Comparison of ENCODE assay signal across 8 mouse cellular contexts in the genomic region with DNA sequence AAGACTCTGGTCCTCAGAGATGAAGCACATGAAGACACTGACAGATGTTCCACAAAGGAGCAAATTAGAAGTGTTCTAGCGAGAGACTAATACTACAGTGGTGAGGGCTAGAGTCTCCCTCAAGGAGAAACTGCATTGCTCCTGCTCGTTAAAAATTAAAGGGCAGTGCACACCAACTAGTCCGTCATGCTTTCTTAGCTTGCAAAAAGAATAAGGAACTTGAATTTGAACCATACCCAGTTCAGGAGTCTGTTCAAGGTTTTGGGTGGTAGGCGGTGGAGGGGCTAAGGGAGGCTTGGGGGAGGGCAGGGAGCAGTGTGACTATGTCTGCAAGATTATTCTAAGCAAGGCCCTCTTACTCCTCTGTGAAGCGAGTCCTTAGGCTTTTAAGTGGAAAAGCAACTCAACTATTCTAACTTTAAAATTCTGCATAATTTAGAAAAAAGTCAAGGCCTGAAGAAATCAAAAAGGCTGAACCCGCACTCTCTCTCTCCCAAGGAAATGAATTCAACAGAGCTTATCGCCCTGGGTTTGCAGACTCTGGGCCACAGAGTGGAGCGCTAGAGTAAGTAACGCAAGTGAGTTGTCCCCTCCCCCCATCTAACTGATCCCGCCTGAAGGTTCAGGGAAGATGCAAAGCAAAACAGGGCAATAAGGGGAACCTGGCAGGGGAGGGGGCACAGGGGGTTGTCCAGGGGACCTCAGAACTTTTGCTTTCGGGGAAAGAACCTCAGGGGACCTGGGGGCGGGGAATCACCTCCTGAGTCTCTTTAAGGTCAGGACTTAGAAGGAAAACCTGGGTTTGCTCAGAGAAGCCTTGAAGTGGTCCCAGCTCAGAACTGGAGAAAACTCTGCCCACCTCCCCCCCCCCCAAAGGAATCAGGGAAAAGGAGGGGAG. TPM values are rescaled to one million over a fixed set of nuclear protein-coding genes. Genes with fewer than 3 reads are reported as not detected.
DNase-seq lines count a peak whose midpoint lies in the region; ATAC-seq and TF ChIP-seq lines count a peak whose summit lies in the region.

No protein-coding gene starts in this region.

- intact Hi-C loops in heart, postnatal 10 days (cut with DNase I): loop anchor here (5.0 to 10.0 kb wide), 2 partner anchors 86 to 433 kb away; no protein-coding TSS in a partner anchor

- H3K36me3 ChIP-seq in embryonic facial prominence, embryonic 14.5 days (ENCODE audit: control insufficient read depth, insufficient read depth, low read length): no peaks in the 10 kb centered on the region
- H3K36me3 ChIP-seq in limb, embryonic 14.5 days (ENCODE audit: control insufficient read depth, insufficient read depth, low read length): no peaks in the 10 kb centered on the region
- no peaks in the 10 kb centered on the region for H3K36me3 ChIP-seq in midbrain, embryonic 16.5 days (ENCODE audit: control insufficient read depth, insufficient read depth, low read length)

- WGBS in embryonic facial prominence, embryonic 14.5 days: 22% methylated on average over 12 of the region's 12 CpGs
- 13% methylated on average over 12 of the region's 12 CpGs for WGBS in limb, embryonic 14.5 days
- 17% methylated on average over 12 of the region's 12 CpGs for WGBS in midbrain, embryonic 16.5 days

- peak; percentile 11 to 43 for DNase-seq in adrenal gland, adult (ENCODE audit: inconsistent age in 2 of 2, low spot score in 1 of 2)
- DNase-seq in adrenal gland, adult 8-10 months: no peak
- peak; percentile 75 for DNase-seq in ES-CJ7 (ENCODE audit: low read depth, low spot score)
- peak; percentile 88 for DNase-seq in embryonic facial prominence, embryonic 14.5 days (ENCODE audit: low spot score)
- DNase-seq in heart, postnatal 10 days: peak; percentile 66 to 72
- DNase-seq in limb, embryonic 14.5 days (ENCODE audit: low spot score): peak; percentile 84
- DNase-seq in thymus, postnatal 25 days: peak; percentile 81

- H3K4me1 ChIP-seq in embryonic facial prominence, embryonic 14.5 days (ENCODE audit: control insufficient read depth, insufficient read depth, low read length): peaks cover 16% of the 10 kb centered on the region; the same call in 1 of the 2 replicates
- peaks cover 17% of the 10 kb centered on the region for H3K4me1 ChIP-seq in limb, embryonic 14.5 days (ENCODE audit: control insufficient read depth, insufficient read depth, low read length)
- H3K4me1 ChIP-seq in midbrain, embryonic 16.5 days (ENCODE audit: control insufficient read depth, insufficient read depth, low read length): peaks cover 27% of the 10 kb centered on the region

- H3K9ac ChIP-seq in embryonic facial prominence, embryonic 14.5 days (ENCODE audit: low read depth, low read length): peak overlapping the region; percentile 58
- H3K9ac ChIP-seq in limb, embryonic 14.5 days (ENCODE audit: low read depth, low read length, severe bottlenecking): peak overlapping the region; percentile 58
- H3K9ac ChIP-seq in midbrain, embryonic 16.5 days (ENCODE audit: low read depth, low read length): peak overlapping the region; percentile 66

- peak overlapping the region; percentile 62 for H3K4me3 ChIP-seq in embryonic facial prominence, embryonic 14.5 days (ENCODE audit: low read depth, low read length)
- H3K4me3 ChIP-seq in limb, embryonic 14.5 days (replicated peaks; ENCODE audit: low read length): peak overlapping the region; percentile 62
- H3K4me3 ChIP-seq in midbrain, embryonic 16.5 days (ENCODE audit: low read depth, low read length): peak overlapping the region; percentile 54

- H3K4me2 ChIP-seq in embryonic facial prominence, embryonic 14.5 days (ENCODE audit: low read depth, low read length): peak overlapping the region; percentile 100
- peak overlapping the region; percentile 100 for H3K4me2 ChIP-seq in limb, embryonic 14.5 days (replicated peaks; ENCODE audit: low read depth, low read length, severe bottlenecking)
- H3K4me2 ChIP-seq in midbrain, embryonic 16.5 days (ENCODE audit: low read length): peak overlapping the region; percentile 83

- peaks cover 48% of the 10 kb centered on the region for H3K27me3 ChIP-seq in embryonic facial prominence, embryonic 14.5 days (replicated peaks; ENCODE audit: control insufficient read depth, insufficient read depth, low read length)
- peaks cover 18% of the 10 kb centered on the region for H3K27me3 ChIP-seq in limb, embryonic 14.5 days (ENCODE audit: control insufficient read depth, insufficient read depth, low read length)
- peaks cover 29% of the 10 kb centered on the region for H3K27me3 ChIP-seq in midbrain, embryonic 16.5 days (ENCODE audit: control insufficient read depth, insufficient read depth, low read depth, low read length)

- no peak for TF ChIP-seq POLR2A in limb, embryonic 14.5 days (IDR thresholded peaks at IDR 0.05; ENCODE audit: borderline replicate concordance, extremely low read depth, insufficient read depth, insufficient read length)

- no peaks in the 10 kb centered on the region for H3K9me3 ChIP-seq in embryonic facial prominence, embryonic 14.5 days (ENCODE audit: control insufficient read depth, low read length)
- no peaks in the 10 kb centered on the region for H3K9me3 ChIP-seq in limb, embryonic 14.5 days (ENCODE audit: control insufficient read depth, low read length)
- no peaks in the 10 kb centered on the region for H3K9me3 ChIP-seq in midbrain, embryonic 16.5 days (replicated peaks; ENCODE audit: control insufficient read depth, low read length, poor library complexity, severe bottlenecking)

- no peak for ATAC-seq in embryonic facial prominence, embryonic 14.5 days (ENCODE audit: low read depth)
- peak; percentile 48; the same call in 1 of the 2 replicates for ATAC-seq in limb, embryonic 14.5 days (ENCODE audit: low FRiP score, low read depth)
- ATAC-seq in midbrain, embryonic 16.5 days: peak; percentile 65

- no peak overlapping the region for H3K27ac ChIP-seq in embryonic facial prominence, embryonic 14.5 days (replicated peaks; ENCODE audit: low read depth, low read length)
- no peak overlapping the region for H3K27ac ChIP-seq in limb, embryonic 14.5 days (replicated peaks; ENCODE audit: low read depth, low read length)
- no peak overlapping the region for H3K27ac ChIP-seq in midbrain, embryonic 16.5 days (ENCODE audit: low read length)

RNA-seq across cellular contexts. Expression of a gene that starts 2.4 kb away (rescaled TPM):
- 1 to 10 TPM; 1.4 to 2.2 (median 1.6) TPM for total RNA-seq in adrenal gland, adult 8-10 months (2022)
- 3.4 and 5.1 TPM in 2 replicates for polyA plus RNA-seq in embryonic facial prominence, embryonic 14.5 days (2014; fragmentation: Nextera tagmentation; extraction: Ambion mirVana)
- total RNA-seq in heart, postnatal 10 days (2021): 1 to 10 TPM; 4.5 to 4.6 TPM
- polyA plus RNA-seq in limb, embryonic 14.5 days (2012; rRNA removed): 3.4 and 5.2 TPM in 2 replicates
- 4.7 and 4.9 TPM in 2 replicates for polyA plus RNA-seq in limb, embryonic 14.5 days (2014; fragmentation: Nextera tagmentation; extraction: Ambion mirVana)
- 1.1 and 1.6 TPM in 2 replicates for polyA plus RNA-seq in midbrain, embryonic 16.5 days (2015; fragmentation: Nextera tagmentation; extraction: Ambion mirVana)

RNA-seq across cellular contexts. Expression of a gene that starts 56.2 kb away (rescaled TPM):
- total RNA-seq in adrenal gland, adult 8-10 months (2022): 10 to 100 TPM; 61.4 to 94.8 (median 70.7) TPM
- polyA plus RNA-seq in embryonic facial prominence, embryonic 14.5 days (2014; fragmentation: Nextera tagmentation; extraction: Ambion mirVana): 39.3 and 41.9 TPM in 2 replicates
- total RNA-seq in heart, postnatal 10 days (2021): 10 to 100 TPM; 28.4 to 29.2 TPM
- 11.6 and 19.0 TPM in 2 replicates for polyA plus RNA-seq in limb, embryonic 14.5 days (2012; rRNA removed)
- polyA plus RNA-seq in limb, embryonic 14.5 days (2014; fragmentation: Nextera tagmentation; extraction: Ambion mirVana): 38.4 and 43.0 TPM in 2 replicates
- polyA plus RNA-seq in midbrain, embryonic 16.5 days (2015; fragmentation: Nextera tagmentation; extraction: Ambion mirVana): 58.0 and 63.2 TPM in 2 replicates
